Mouse (Mus musculus): ENCODE measurements around the gene Grin2d.

The Grin2d gene

GRCm38 (mm10) chr7:45865925-45866910 is 12.0 kb downstream of the Grin2d start:
- in situ Hi-C loops (cut with MboI; ENCODE audit: low pct_unique_long_range_greater_than_20kb in 1 of 2, low sequenced_read_pairs in 2 of 2, unreplicated experiment in 1 of 2), result no loop called here

GRCm38 (mm10) chr7:45864435-45864834 is 13.7 kb downstream of the Grin2d start:
- in situ Hi-C loops (cut with MboI; ENCODE audit: low pct_unique_long_range_greater_than_20kb in 1 of 2, low sequenced_read_pairs in 2 of 2, unreplicated experiment in 1 of 2), result no loop called here

- in situ Hi-C loops (cut with MboI; ENCODE audit: low pct_unique_long_range_greater_than_20kb in 1 of 2, low sequenced_read_pairs in 2 of 2, unreplicated experiment in 1 of 2), result no loop called here
Measured at GRCm38 (mm10) chr7:45862804-45863203, 15.4 kb downstream of the Grin2d start.

- in situ Hi-C loops (cut with MboI; ENCODE audit: low pct_unique_long_range_greater_than_20kb in 1 of 2, low sequenced_read_pairs in 2 of 2, unreplicated experiment in 1 of 2), result no loop called here
Measured at GRCm38 (mm10) chr7:45859008-45859407, 19.2 kb downstream of the Grin2d start.

DNA sequence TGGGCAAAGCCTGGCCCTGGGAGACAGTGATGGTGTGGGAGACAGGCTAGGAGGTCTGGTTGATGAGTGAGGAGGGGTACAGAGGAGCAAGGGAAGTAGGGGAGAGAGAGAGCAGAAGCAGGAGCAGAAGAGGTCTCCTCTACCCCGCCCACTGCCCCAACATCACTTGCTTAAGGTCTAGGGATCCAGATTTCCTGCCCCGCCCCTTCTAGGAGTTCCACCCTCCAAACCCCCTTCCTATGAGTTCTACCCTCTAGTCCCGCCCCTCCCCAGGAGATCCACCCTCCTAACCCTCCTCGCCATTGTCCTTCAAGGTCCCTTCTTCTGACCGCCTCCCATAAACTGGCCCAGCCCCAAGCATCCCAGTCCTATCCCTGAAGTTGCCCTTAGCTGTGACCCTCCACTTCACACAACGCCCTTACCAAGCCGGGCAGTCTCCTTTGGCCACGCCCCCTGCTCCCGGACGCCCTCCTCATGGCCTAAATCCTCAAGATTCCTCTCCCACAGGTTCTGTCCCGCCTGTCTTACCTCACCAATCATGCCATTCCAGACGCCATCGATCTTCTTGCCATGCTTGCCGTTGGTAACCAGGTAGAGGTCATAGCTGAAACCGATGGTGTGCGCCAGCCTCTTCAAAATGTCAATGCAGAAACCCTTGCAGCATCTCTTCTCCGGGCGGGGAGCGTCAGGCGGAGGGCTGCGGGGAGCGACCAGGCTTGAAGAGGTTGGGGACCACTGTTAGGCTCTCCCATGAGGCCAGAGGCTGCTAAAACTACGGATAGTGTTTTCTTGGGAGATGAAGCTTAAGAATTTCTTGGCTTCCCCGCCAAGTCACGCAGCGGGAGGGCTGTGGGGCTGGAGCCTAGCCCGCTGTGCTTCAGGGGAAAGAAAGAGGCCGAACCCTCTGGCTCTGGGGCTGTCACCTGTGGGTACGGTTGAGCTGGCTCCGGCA is 21.0 kb downstream of the Grin2d start:
- in situ Hi-C loops (cut with MboI; ENCODE audit: low pct_unique_long_range_greater_than_20kb in 1 of 2, low sequenced_read_pairs in 2 of 2, unreplicated experiment in 1 of 2), result no loop called here

DNA sequence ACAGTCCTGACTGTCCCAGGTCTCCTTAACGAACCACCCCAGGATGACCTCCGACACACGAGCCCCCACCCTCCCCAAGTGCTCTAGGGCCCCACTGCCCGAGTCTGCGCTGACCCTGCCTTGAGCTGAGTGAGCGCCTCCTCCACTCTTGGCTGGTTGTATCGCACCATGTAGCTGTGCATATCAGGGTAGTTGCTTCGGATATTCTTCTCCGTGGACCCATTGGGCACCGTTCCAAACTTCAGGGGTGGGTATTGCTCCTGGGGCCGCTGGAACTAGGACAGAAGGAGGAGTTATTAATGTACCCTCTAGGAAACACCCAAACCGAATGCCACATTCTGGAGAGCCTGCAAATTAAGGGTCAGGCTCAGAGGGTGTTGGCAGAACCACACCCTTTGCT is 25.1 kb downstream of the Grin2d start:
- in situ Hi-C loops (cut with MboI; ENCODE audit: low pct_unique_long_range_greater_than_20kb in 1 of 2, low sequenced_read_pairs in 2 of 2, unreplicated experiment in 1 of 2), result no loop called here

GRCm38 (mm10) chr7:45850661-45851060 is 27.5 kb downstream of the Grin2d start:
- in situ Hi-C loops (cut with MboI; ENCODE audit: low pct_unique_long_range_greater_than_20kb in 1 of 2, low sequenced_read_pairs in 2 of 2, unreplicated experiment in 1 of 2), result no loop called here

DNA sequence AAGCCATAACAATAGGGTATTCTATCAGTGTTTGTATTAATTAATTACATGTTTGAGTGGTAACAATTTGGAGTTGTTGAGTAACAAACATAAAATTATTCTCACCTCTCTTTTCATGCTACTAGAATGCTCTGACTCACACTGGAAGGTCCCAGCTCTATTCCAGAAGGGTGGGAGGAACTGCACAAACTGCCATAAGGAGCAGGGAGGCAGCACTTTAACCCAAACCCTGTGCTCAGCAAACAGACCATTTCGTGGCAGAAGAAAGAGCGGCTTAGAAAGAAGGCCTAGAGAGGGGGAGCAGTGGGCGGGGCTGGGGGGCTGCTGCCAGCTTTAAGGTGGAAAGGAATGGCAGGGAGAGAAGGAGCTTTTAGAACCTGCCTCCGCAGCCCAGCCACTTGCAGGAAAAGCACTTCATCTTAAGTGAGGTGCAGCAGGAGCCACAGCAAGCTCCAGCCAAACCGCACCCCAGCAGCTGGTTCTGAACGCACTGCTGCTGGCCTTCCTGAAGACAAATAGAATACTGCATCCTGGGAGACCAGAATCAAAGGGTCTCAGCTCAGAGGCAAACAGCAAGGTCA is 29.6 kb downstream of the Grin2d start:
- in situ Hi-C loops (cut with MboI; ENCODE audit: low pct_unique_long_range_greater_than_20kb in 1 of 2, low sequenced_read_pairs in 2 of 2, unreplicated experiment in 1 of 2), result no loop called here

- in situ Hi-C loops (cut with MboI; ENCODE audit: low pct_unique_long_range_greater_than_20kb in 1 of 2, low sequenced_read_pairs in 2 of 2, unreplicated experiment in 1 of 2), result no loop called here
Measured at GRCm38 (mm10) chr7:45842950-45843744, 35.0 kb downstream of the Grin2d start.

GRCm38 (mm10) chr7:45833924-45834323 is 44.3 kb downstream of the Grin2d start:
- in situ Hi-C loops (cut with MboI; ENCODE audit: low pct_unique_long_range_greater_than_20kb in 1 of 2, low sequenced_read_pairs in 2 of 2, unreplicated experiment in 1 of 2), result no loop called here

DNA sequence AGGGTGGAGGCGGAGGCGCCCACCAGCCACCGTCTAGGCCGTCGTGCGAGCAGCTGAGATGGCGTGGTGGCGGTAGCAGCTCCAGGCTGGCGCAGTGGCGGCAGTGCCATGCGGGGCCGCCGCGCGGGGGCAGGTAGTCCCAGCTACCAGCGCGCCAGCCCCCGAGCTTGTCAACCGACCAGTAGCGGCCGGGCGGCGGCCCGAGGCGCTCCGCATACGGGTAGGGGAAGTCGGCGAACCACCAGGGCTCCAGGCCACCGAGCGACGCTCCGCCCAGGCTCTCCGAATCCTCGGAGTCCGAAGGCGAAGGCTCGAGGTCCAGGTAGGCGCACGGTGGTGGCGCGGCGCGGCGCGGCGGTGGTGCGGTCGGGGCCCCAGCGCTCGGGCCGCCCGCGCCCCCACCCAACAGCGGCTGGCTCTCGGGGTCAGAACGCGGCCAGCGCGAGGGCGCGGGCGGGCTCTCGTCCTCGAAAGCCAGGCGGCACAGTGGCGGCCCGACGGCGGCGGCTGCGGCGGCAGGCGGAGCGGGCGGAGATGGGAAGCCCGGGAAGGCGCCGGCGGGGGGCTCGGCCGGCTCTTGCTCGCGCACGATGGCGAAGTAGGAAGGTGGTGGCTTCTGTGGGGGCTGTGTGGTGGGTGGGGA is 44.9 kb downstream of the Grin2d start:
- in situ Hi-C loops (cut with MboI; ENCODE audit: low pct_unique_long_range_greater_than_20kb in 1 of 2, low sequenced_read_pairs in 2 of 2, unreplicated experiment in 1 of 2), result no loop called here

DNA sequence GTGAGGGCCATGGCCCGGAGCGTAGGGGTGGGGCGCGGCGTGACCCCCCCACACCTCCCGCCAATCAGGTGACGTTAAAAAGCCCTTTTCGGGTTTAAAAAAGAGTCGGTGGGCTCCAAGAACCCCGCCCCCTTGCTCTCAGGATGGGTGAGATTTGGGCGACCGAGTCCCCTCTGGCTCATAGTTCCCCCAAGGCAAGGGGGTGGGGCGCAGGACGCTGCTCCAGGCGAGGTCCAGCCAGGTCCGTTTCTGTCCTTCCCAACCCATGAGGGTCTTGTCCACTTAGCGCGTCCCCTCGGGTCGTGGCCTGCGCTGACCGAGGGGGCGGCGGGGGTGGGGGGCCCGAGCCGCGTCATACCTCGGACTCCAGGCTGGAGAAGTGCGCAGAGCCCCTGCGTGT is 45.8 kb downstream of the Grin2d start:
- in situ Hi-C loops (cut with MboI; ENCODE audit: low pct_unique_long_range_greater_than_20kb in 1 of 2, low sequenced_read_pairs in 2 of 2, unreplicated experiment in 1 of 2), result no loop called here

DNA sequence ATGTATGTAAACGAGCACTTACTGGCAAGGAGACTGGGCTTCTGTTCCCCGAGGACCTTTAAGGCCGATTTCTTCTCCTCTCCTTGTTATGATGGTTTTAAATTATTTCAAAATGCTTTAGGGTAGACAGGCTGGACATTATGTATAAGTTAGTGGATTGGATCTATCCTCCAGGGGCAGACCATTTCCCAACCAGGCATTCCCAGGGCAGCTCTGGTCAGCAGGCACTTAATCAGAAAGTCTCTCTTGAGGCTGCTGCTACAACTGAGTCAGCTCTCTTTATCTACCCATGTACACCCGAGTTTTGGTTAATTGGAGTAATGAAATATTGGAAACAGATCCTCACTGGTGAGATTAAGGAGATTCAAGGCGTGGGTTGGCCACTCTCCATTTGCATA is 47.1 kb downstream of the Grin2d start:
- in situ Hi-C loops (cut with MboI; ENCODE audit: low pct_unique_long_range_greater_than_20kb in 1 of 2, low sequenced_read_pairs in 2 of 2, unreplicated experiment in 1 of 2), result no loop called here

DNA sequence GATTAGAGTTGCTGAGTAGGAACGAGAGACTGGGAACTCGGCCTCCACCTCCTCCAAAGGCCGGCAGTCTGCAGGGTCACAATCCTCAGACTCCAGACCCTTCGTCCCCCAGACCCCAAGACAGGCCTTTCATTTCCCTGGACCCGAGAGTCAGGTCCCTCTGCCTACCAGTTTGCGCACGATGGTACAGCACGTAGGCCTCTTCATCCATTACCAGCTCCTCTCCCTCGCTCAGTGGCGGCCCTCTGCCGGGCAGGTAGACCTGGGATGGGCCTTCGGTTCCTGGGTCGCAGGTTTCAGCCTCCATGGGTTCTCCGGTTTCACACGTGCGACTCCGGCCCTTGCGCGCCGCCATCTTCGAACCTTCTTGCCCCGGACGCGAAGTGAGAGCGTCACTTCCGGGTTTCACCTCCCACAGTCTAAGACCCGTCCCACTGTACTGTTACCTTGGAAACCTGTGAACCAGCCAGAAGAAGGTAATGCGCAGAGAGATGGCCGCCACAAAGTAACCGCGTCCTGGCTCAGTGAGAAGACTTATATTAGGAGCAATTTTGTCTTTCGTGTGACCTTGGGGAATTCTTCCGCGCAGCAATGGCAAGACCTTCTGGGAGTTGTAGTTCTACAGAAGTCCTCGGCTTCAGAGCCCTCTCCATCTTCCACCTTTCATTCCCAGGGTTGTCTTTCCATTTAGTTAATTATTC is 47.6 kb downstream of the Grin2d start, which contains the start of gene Grwd1:
Gene Grwd1, minus strand, starts transcription at position 518 of the 701 bp plus-strand sequence.
- in situ Hi-C loops (cut with MboI; ENCODE audit: low pct_unique_long_range_greater_than_20kb in 1 of 2, low sequenced_read_pairs in 2 of 2, unreplicated experiment in 1 of 2), result no loop called here

DNA sequence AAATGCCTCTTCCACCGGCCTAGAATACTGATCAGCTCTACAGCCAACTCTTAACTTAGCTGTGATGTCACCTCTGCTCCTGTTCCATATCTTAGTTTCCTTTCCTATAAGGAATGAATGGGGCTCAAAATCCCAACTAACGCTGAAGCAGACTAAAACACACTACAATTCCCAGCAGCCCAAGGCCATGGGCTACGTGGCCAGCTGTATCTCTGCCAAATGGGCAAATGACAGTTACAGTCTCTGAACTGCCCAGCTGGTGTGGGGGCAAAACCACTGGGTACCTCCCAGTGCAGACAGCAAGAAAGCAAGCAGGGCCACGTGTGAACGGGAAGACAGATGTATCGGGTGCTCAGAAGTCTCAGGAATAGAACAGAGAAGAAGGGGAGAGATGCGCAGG is 51.5 kb downstream of the Grin2d start:
- in situ Hi-C loops (cut with MboI; ENCODE audit: low pct_unique_long_range_greater_than_20kb in 1 of 2, low sequenced_read_pairs in 2 of 2, unreplicated experiment in 1 of 2), result no loop called here

- in situ Hi-C loops (cut with MboI; ENCODE audit: low pct_unique_long_range_greater_than_20kb in 1 of 2, low sequenced_read_pairs in 2 of 2, unreplicated experiment in 1 of 2), result no loop called here
Measured at GRCm38 (mm10) chr7:45824598-45824997, 53.6 kb downstream of the Grin2d start, which contains the start of gene Kcnj14. TSS of gene Kcnj14 (minus strand) at chr7:45824782.

- in situ Hi-C loops (cut with MboI; ENCODE audit: low pct_unique_long_range_greater_than_20kb in 1 of 2, low sequenced_read_pairs in 2 of 2, unreplicated experiment in 1 of 2), result no loop called here
Measured at GRCm38 (mm10) chr7:45820913-45821312, 57.3 kb downstream of the Grin2d start.
